9 mouse cellular contexts compared by ENCODE assay signal in genomic region chr19:56029428-56030281, GRCm38 (mm10).
DNase-seq lines count a peak whose midpoint lies in the region; ATAC-seq and TF ChIP-seq lines count a peak whose summit lies in the region.
"Had no signal": no experiment of that assay in that cellular context is flagged by ENCODE, and none has a peak within 500 bp of the region (broad histone marks: within the 10 kb centered on the region; RNA-seq: fewer than 3 reads in every experiment).

No protein-coding gene starts in this region.

- no peak overlapping the region for H3K4me2 ChIP-seq in embryonic facial prominence, embryonic 15.5 days (replicated peaks)
- H3K4me2 ChIP-seq in hindbrain, postnatal 0 days (ENCODE audit: low read depth, low read length) = no peak overlapping the region
- peak overlapping the region; percentile 28 for H3K4me2 ChIP-seq in neural tube, embryonic 11.5 days (ENCODE audit: low read depth)

- whole genome bisulfite sequencing in embryonic facial prominence, embryonic 15.5 days = 40% methylated on average over 21 of the region's 21 CpGs
- 8% methylated on average over 21 of the region's 21 CpGs for WGBS in hindbrain, postnatal 0 days
- 8% methylated on average over 21 of the region's 21 CpGs for WGBS in neural tube, embryonic 11.5 days

- H3K9ac ChIP-seq in embryonic facial prominence, embryonic 15.5 days = no peak overlapping the region
- H3K9ac ChIP-seq in hindbrain, postnatal 0 days (replicated peaks; ENCODE audit: low read length) = no peak overlapping the region
- H3K9ac ChIP-seq in neural tube, embryonic 11.5 days (ENCODE audit: low read length) = peak overlapping the region; percentile 52

- H3K27ac ChIP-seq in embryonic facial prominence, embryonic 15.5 days (replicated peaks) = peak overlapping the region; percentile 58
- H3K27ac ChIP-seq in hindbrain, postnatal 0 days = peak overlapping the region; percentile 71
- no peak overlapping the region; the same call in 1 of the 2 replicates for H3K27ac ChIP-seq in left cerebral cortex, adult 2 months
- H3K27ac ChIP-seq in neural tube, embryonic 11.5 days (ENCODE audit: low read depth, low read length) = peak overlapping the region; percentile 75
- H3K27ac ChIP-seq: macrophage had no signal

- no peak for TF ChIP-seq CTCF in hindbrain, postnatal 0 days (IDR thresholded peaks at IDR 0.05; ENCODE audit: low read depth)
- TF ChIP-seq CTCF in left cerebral cortex, adult 2 months (IDR thresholded peaks at IDR 0.05) = no peak

- 0 out of 2 replicates have a peak, but pooled peaks cover 3% of the 10 kb centered on the region for H3K9me3 ChIP-seq in embryonic facial prominence, embryonic 15.5 days (replicated peaks)
- H3K9me3 ChIP-seq in hindbrain, postnatal 0 days (ENCODE audit: low read length) = no peaks in the 10 kb centered on the region
- no peaks in the 10 kb centered on the region for H3K9me3 ChIP-seq in neural tube, embryonic 11.5 days (ENCODE audit: control insufficient read depth, low read length)

- peaks cover 21% of the 10 kb centered on the region for H3K4me1 ChIP-seq in embryonic facial prominence, embryonic 15.5 days
- H3K4me1 ChIP-seq in hindbrain, postnatal 0 days (ENCODE audit: insufficient read depth, low read length) = no peaks in the 10 kb centered on the region
- H3K4me1 ChIP-seq in neural tube, embryonic 11.5 days (ENCODE audit: control insufficient read depth, insufficient read depth, low read length) = peaks cover 12% of the 10 kb centered on the region

- no peaks in the 10 kb centered on the region for H3K36me3 ChIP-seq in embryonic facial prominence, embryonic 15.5 days
- no peaks in the 10 kb centered on the region for H3K36me3 ChIP-seq in hindbrain, postnatal 0 days (ENCODE audit: insufficient read depth, low read length)
- H3K36me3 ChIP-seq in neural tube, embryonic 11.5 days (ENCODE audit: control insufficient read depth, insufficient read depth, low read length) = no peaks in the 10 kb centered on the region

- DNase-seq in 3T3-L1 (ENCODE audit: low read depth, low spot score) = peak; percentile 56
- peak; percentile 46 for DNase-seq in adrenal gland, postnatal 25 days
- peak; percentile 85 for DNase-seq in hindbrain, postnatal 0 days (ENCODE audit: low spot score)
- DNase-seq in left cerebral cortex, adult 2 months (ENCODE audit: extremely low spot score in 1 of 2, low spot score in 2 of 2) = peak; percentile 28 to 67
- peak; percentile 88 for DNase-seq in neural tube, embryonic 11.5 days (ENCODE audit: low spot score)
- DNase-seq in testis, postnatal 14 days (ENCODE audit: low spot score) = no peak
- no peak for DNase-seq in urinary bladder, postnatal 4 days (ENCODE audit: low spot score in 2 of 2)

- ATAC-seq in embryonic facial prominence, embryonic 15.5 days (ENCODE audit: insufficient number of reproducible peaks, low FRiP score, low TSS enrichment, low read depth) = peak; percentile 54
- ATAC-seq in hindbrain, postnatal 0 days = peak; percentile 97
- ATAC-seq in neural tube, embryonic 11.5 days (ENCODE audit: insufficient read depth, low FRiP score, low TSS enrichment) = peak; percentile 94

- no peak overlapping the region for H3K4me3 ChIP-seq in embryonic facial prominence, embryonic 15.5 days (replicated peaks)
- H3K4me3 ChIP-seq in hindbrain, postnatal 0 days (ENCODE audit: low read length) = no peak overlapping the region
- no peak overlapping the region for H3K4me3 ChIP-seq in left cerebral cortex, adult 2 months
- no peak overlapping the region for H3K4me3 ChIP-seq in neural tube, embryonic 11.5 days (ENCODE audit: low read depth, low read length)

- intact Hi-C loops in left cerebral cortex, adult 2 months (cut with DNase I) = no loop called here

- no peaks in the 10 kb centered on the region for H3K27me3 ChIP-seq in embryonic facial prominence, embryonic 15.5 days
- no peaks in the 10 kb centered on the region for H3K27me3 ChIP-seq in hindbrain, postnatal 0 days (ENCODE audit: insufficient read depth, low read length)
- no peaks in the 10 kb centered on the region for H3K27me3 ChIP-seq in neural tube, embryonic 11.5 days (ENCODE audit: control insufficient read depth, insufficient read depth, low read length)

Comparison
In these comparisons a context has a peak if more than half of its experiments do, and no peak if none do; other contexts are left out.
1. DNase-seq: peak in 3T3-L1 (single experiment), adrenal gland, postnatal 25 days (single experiment), hindbrain, postnatal 0 days (single experiment), left cerebral cortex, adult 2 months (2 of 2) and neural tube, embryonic 11.5 days (single experiment); none in testis, postnatal 14 days (single experiment) and urinary bladder, postnatal 4 days (0 of 2).
2. Peak in every context shown above with its lines, with median percentiles within 50 percentile points of each other: ATAC-seq.